Mouse (Mus musculus) inflammation-experienced regulatory T-cells (primary cell): ENCODE data around the gene Rbpj. TPM values are rescaled to one million over a fixed set of nuclear protein-coding genes. Genes with fewer than 3 reads are reported as not detected.

Experiments
- polyA plus RNA-seq, 2 experiments: library from polyadenylated mRNA; unstranded; fragments of 100-300 nt; shearing (Covaris generic); gene quantifications; one replicate each; pipeline ENCODE4 v1.2.1; 2017

The Rbpj gene
- polyA plus RNA-seq = 10 to 100 TPM; 33.1 to 51.9 TPM

GRCm38 (mm10) chr5:53465883-53466282, at the start of gene Rbpj:
Gene Rbpj, plus strand, starts transcription at chr5:53466152.

Other genes starting within 250 kb of the Rbpj start
- 10 to 100 TPM; 69.7 to 84.9 TPM for gene Smim20, start 199.1 kb upstream of the Rbpj start, polyA plus RNA-seq
- under 1 TPM in 1 of 2 experiments, not detected in 1; 0.06 TPM for gene Cckar, start 241.6 kb downstream of the Rbpj start, polyA plus RNA-seq